Mouse (Mus musculus) right cerebral cortex, postnatal 14 days (tissue): ENCODE measurements around the gene 1700028K03Rik.
A peak's percentile ranks its signal among the peaks of the same experiment; 100 is the strongest.

Experiments used
- DNase-seq: peaks from one replicate; pipeline ENCODE4 v3.0.0; 2022

The 1700028K03Rik gene

GRCm38 (mm10) chr5:107547955-107548354 is 13.4 kb downstream of the 1700028K03Rik start:
- no peak for DNase-seq

GRCm38 (mm10) chr5:107548444-107548843 is 13.9 kb downstream of the 1700028K03Rik start:
- DNase-seq: no peak

- no peak for DNase-seq
Measured at GRCm38 (mm10) chr5:107554336-107554735, 19.8 kb downstream of the 1700028K03Rik start.

- DNase-seq: no peak
Measured at GRCm38 (mm10) chr5:107556969-107557368, 22.5 kb downstream of the 1700028K03Rik start.

- no peak for DNase-seq
Measured at GRCm38 (mm10) chr5:107569148-107569547, 34.6 kb downstream of the 1700028K03Rik start.

GRCm38 (mm10) chr5:107597301-107598077 is 63.0 kb downstream of the 1700028K03Rik start, which contains the start of the genes Rpap2 and Glmn:
Gene Rpap2, plus strand, starts transcription at chr5:107597373.
Gene Glmn, minus strand, starts transcription at chr5:107597888.
- peak; percentile 79 for DNase-seq

DNA sequence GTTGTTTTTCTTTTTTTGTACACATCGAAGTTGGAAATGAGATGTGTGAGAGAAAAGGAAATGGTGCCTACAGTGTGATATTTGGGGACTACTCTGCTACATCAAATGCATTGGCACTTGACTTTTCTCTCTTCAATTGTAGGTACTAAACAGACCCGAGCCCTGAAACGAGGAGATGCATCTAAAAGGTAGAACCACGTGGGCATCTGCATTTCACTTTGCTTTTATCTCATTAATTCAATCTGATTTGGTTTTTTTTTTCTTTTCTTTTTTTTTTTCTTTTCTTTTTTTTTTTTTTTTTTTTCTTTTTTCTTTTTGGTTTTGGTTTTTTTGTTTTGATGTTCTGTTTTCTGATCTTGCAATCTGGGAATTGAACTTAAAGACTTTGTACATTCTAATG is 63.9 kb downstream of the 1700028K03Rik start:
- DNase-seq: no peak
